Mouse (Mus musculus): ENCODE results near the gene Nfe2l3. TPM values are rescaled to one million over a fixed set of nuclear protein-coding genes. Genes with fewer than 3 reads are reported as not detected.
"Not testable (repeated sequence)": the region's sequence is repeated elsewhere in the genome, so short reads cannot be mapped to it uniquely, and the experiment has no call there.

The Nfe2l3 gene
- polyA plus RNA-seq (2016; fragmentation: Nextera tagmentation; extraction: Ambion mirVana) = 2.0 and 2.9 TPM in 2 replicates

DNA sequence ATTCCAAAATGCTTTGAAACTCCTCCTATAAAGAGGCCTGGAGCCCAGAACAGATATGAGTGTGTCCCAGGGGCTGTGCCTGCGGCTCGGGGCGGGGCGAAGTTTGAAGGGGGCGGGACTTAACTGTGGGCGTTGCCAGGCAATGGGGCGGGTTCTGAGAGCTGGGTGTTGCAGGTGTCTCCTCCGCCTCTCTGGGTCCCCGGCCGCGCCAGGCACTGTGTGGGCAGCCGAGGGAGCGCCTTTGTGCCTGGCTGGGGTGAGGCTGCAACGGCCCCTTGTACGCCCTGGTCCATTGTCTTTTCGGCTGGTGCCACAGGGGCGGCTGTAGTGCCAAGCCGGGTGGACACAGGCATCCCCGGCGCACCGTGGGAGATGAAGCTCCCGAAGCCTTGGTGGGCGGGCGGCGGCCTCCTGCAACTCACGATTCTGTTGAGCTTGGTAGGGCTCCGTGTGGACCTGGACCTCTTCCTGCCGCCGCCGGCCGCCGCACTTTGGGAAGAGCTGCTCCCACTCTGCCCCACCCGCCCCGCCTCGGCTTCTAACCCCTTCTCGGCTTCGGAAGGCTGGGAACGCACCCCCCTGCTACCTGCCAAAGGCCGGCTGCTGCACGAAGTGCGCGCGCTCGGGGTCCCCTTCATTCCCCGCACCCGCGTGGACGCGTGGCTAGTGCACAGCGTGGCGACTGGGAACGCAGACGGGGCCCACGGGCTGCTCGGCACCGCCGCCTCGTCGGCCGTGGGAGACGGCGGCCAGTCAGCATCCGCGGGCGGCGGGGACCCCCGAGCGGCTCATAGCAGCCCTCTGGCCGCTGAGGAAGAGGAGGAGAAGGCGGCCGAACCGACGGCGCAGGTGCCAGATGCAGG lies at the start of gene Nfe2l3:
Gene Nfe2l3 (plus strand): TSS at position 136 of the 863 bp plus-strand sequence.
- peak within 1 kb of the TSS; percentile 80 for H3K27ac ChIP-seq
- 2% methylated on average over 74 of the region's 74 CpGs for WGBS

DNA sequence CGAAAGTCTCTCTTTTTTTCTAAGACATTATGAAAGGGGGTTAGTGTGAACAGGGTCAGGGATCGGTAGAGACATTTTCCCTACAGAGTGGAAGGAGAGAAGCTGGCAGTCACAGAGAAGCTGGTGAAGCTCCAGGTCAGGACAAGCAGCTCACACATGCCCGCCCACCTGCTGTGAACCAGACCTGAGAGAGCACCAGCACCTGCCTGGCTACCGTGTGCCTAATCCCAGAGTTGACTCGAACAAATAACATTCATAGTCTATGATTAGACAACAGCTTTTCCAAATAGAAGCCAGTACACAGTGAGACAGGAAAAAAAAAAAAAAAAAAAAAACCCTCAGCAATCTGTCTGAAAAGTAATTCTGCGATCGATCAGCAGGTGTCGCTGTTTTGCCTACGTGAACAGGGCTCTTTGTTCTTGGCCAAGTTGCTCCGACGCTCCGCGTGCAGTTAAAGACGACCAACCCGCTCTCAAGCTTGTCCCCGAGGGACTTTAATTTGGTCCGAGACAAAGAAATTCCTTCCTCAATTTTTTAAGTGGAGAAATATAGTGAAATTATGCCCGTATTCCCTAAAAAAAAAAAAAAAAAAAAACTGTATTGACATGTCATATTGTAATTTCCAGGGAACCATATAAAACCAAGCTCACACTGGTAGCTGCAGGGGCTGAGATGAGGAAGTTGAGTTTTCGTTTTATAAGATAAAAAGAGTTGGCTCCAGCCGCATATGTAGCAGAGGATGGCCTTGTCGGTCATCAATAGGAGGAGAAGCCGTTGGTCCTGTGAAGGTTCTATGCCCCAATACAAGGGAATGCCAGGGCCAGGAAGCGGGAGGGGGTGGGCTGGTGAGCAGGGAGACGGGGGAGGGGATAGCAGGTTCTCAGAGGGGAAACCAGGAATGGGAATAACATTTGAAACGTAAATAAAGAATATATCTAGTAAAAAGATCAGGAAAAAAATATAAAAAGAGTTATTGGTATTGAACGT lies 48.4 kb upstream of the Nfe2l3 start:
- Histone ChIP-seq H3K36me3 (no peaks in the 10 kb centered on the region), H3K27ac (peak overlapping the region; percentile 79), H3K4me3 (peak overlapping the region; percentile 38; the same call in 1 of the 2 replicates), H3K9me3 (no peaks in the 10 kb centered on the region), H3K27me3 (ENCODE audit: insufficient read depth, poor library complexity, severe bottlenecking) (peaks cover 4% of the 10 kb centered on the region; the same call in 1 of the 2 replicates), H3K4me1 (peaks cover 15% of the 10 kb centered on the region)
- 12% methylated on average over 26 of the region's 26 CpGs for WGBS
- peak; percentile 89 for DNase-seq (ENCODE audit: low spot score)

More for the DNA sequence above, at the start of gene Nfe2l3:
- H3K27me3 ChIP-seq (ENCODE audit: insufficient read depth, poor library complexity, severe bottlenecking) = peaks cover 52% of the 10 kb centered on the region
- DNase-seq (ENCODE audit: low spot score) = peak; percentile 91
- H3K36me3 ChIP-seq = no peaks in the 10 kb centered on the region
- H3K4me3 ChIP-seq = peak within 1 kb of the TSS; percentile 75
- H3K9me3 ChIP-seq = no peaks in the 10 kb centered on the region
- H3K4me1 ChIP-seq = peaks cover 32% of the 10 kb centered on the region

DNA sequence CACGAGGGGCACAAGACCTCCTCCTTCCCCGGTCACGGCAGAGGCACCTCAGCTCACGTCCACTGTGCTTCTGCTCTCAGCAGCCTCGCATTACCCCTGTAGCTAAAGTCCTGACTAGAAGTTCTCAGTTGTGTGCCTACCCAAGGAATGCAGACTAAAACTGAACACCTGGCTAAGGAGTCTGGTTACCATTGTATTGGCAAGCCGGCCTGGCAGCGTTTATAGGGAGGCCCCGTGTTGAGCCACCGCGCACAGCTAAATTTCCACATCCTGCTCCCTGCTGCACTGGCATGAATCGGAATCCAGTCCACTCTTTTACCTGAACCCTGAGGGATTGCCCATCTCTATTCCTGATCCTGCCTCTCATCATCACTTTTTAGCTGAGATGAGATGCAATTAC lies 42.0 kb upstream of the Nfe2l3 start:
- Histone ChIP-seq H3K9me3 (no peaks in the 10 kb centered on the region), H3K27ac (no peak overlapping the region), H3K4me1 (0 out of 2 replicates have a peak, but pooled peaks cover 4% of the 10 kb centered on the region), H3K4me3 (no peak overlapping the region), H3K27me3 (ENCODE audit: insufficient read depth, poor library complexity, severe bottlenecking) (no peaks in the 10 kb centered on the region), H3K36me3 (no peaks in the 10 kb centered on the region)
- no peak for DNase-seq (ENCODE audit: low spot score)
- WGBS = 68% methylated on average over 11 of the region's 11 CpGs

DNA sequence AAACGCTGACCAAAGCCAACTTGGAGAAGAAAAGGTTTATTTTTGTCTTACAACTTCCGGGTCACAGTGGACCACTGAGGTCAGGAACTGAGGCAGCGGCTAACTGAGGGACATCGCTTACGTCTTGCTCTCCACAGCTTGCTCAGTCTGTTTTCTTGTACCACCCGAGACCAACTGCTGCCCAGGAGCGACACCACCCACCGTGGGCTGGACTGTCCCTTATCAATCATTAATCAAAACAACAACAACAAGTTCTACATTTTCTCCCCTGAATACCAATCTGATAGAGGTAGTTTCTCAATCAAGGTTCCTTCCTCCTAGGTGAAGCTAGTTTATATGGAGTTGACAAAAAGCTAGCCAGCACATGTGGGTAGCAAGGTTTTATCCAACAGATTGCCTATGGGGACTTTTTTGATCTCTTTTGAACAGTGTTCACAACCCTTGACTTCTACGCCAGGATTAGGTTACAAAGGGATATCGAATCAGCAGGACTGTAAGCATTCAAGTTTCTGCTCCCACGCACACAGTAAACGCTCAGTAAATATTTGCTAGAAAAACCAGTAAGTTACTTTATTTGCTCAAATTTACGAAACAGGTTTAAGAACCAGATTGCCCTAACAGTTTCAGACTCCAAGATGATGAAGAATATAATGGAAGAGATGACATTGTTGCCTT lies 40.5 kb upstream of the Nfe2l3 start:
- 61% methylated on average over 13 of the region's 13 CpGs for WGBS

DNA sequence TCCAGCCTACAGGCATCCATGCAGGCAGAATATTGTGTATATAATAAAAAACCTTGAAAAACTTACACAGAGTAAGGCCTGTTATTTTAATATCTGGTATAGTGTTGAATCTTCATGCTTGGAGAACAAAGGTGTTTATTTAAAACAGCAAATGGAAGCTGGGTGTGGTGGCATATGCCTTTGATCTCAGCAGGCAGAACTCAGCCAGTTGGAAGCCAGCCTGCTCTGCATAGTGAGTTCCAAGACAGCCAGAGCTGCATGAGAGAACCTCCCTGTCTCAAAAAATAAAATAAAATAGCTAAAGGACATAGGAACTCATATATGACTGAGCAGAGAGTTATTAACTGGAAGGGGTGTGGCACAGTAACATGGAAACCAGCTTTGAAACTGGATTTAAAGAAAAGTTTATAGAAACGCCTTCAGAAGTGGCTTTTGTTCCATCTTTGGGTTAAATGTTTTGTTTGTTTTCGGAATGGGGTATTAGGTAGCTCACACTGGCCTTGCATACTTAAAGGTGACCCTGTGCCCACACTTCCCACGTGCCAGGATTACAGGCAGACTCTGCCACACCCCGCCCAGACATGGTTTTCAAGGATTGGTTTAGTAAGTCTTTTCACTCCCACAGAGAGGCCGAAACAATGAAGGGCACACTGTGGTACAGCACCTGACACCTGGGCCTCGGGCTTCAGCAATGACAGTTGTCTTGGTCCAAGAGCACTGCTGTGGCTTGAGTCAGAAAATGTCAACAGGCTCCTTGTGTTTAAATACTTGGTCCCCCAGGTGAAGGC lies 38.9 kb upstream of the Nfe2l3 start:
- Histone ChIP-seq H3K4me3 (no peak overlapping the region), H3K36me3 (no peaks in the 10 kb centered on the region), H3K27ac (no peak overlapping the region), H3K4me1 (0 out of 2 replicates have a peak, but pooled peaks cover 4% of the 10 kb centered on the region), H3K27me3 (ENCODE audit: insufficient read depth, poor library complexity, severe bottlenecking) (no peaks in the 10 kb centered on the region), H3K9me3 (no peaks in the 10 kb centered on the region)
- 71% methylated on average over 6 of the region's 6 CpGs for WGBS
- DNase-seq (ENCODE audit: low spot score) = no peak

More for the DNA sequence above, 40.5 kb upstream of the Nfe2l3 start:
- DNase-seq (ENCODE audit: low spot score) = no peak
- Histone ChIP-seq H3K4me1 (0 out of 2 replicates have a peak, but pooled peaks cover 4% of the 10 kb centered on the region), H3K36me3 (no peaks in the 10 kb centered on the region), H3K27ac (no peak overlapping the region), H3K9me3 (no peaks in the 10 kb centered on the region), H3K4me3 (no peak overlapping the region), H3K27me3 (ENCODE audit: insufficient read depth, poor library complexity, severe bottlenecking) (no peaks in the 10 kb centered on the region)

DNA sequence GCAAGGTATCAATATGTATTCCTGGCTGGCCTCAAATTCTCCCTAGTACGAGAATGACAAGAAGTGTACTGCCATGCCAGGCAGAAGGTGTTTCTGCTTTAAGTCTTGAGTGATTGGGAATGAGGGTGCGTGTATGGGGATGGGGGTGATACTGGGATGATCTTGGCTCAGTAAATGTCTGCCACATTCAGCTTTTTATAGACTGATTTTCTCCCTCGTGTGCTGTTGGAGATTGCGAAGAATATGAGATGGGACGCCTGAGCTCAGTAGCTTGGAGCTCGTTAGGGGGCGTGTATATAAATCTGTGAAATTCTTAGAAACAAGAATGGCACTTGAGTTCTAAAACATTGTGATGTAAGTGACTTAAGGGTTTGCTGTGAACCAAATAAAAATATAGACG lies 38.1 kb upstream of the Nfe2l3 start:
- not testable (repeated sequence) for DNase-seq (ENCODE audit: low spot score); H3K27me3 ChIP-seq (ENCODE audit: insufficient read depth, poor library complexity, severe bottlenecking); H3K36me3 ChIP-seq; H3K4me3 ChIP-seq; H3K27ac ChIP-seq; H3K9me3 ChIP-seq
- 88% methylated on average over 8 of the region's 8 CpGs for WGBS
- H3K4me1 ChIP-seq = peaks cover 11% of the 10 kb centered on the region

DNA sequence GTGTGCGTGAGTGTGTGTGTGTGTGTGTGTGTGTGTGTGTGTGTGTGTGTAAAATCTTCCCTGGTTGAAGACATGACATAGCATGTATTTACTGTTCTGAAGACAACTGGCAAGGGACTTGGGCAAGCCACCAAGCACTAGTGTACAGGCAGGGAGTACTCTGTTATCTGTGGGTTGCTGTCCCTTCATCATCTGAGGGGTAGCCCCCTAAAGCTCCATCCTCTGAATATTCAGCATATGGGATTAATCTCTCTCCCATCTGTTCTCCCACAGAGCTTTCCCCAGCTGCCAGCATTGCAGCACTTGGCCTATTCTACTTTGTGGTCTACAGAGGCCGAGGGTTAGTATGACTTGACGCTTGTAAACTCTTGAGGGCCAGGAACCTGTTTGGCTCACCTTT lies 37.5 kb upstream of the Nfe2l3 start:
- not testable (repeated sequence) for H3K27me3 ChIP-seq (ENCODE audit: insufficient read depth, poor library complexity, severe bottlenecking); H3K4me3 ChIP-seq; H3K27ac ChIP-seq; DNase-seq (ENCODE audit: low spot score); H3K36me3 ChIP-seq; H3K9me3 ChIP-seq
- 83% methylated on average over 3 of the region's 3 CpGs for WGBS
- H3K4me1 ChIP-seq = peaks cover 13% of the 10 kb centered on the region

DNA sequence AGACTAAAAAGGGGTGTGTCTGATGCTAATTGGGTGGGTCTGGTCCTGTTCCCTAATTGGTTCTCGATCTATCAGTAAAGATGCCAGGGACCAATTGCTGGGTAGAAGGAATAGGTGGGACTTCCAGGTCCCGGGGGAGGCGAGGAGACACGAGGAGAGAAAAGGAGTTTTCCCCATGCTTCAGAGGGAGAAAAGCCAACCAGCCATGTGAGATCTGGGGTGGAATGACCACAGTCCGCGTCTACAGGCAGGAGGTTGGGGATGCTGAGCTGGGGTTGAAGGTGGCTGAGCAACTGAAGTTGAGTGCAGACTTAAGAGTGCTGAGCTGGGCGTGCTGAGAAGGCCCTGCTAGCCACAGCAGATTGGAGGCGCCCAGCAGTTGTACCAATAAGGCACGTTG lies 37.0 kb upstream of the Nfe2l3 start:
- no peak overlapping the region for H3K27ac ChIP-seq
- 55% methylated on average over 9 of the region's 9 CpGs for WGBS

DNA sequence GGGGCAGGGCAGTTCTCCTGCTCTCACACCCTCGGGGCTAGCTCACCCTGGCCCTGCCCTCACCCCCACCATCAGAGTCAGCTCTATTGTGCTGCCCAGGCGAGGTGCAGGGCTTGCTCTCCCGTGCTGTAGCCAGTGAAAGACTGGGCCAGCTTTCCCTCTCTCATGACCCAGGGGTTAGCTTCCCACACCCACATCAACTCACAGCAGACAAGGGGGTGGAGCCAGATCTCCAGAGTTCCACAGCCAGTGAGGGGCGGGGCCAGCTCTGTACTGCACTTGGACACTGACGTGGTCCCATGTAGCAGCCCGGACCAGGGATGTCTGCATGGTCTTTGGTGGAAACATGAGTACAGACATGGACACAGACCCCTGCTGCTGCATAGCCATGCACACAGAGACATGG lies 33.4 kb upstream of the Nfe2l3 start:
- Histone ChIP-seq H3K27ac (peak overlapping the region; percentile 82), H3K27me3 (ENCODE audit: insufficient read depth, poor library complexity, severe bottlenecking) (no peaks in the 10 kb centered on the region), H3K4me1 (peaks cover 25% of the 10 kb centered on the region), H3K36me3 (no peaks in the 10 kb centered on the region), H3K9me3 (no peaks in the 10 kb centered on the region), H3K4me3 (peak overlapping the region; percentile 22; the same call in 1 of the 2 replicates)
- DNase-seq (ENCODE audit: low spot score) = peak; percentile 79
- 28% methylated on average over 6 of the region's 6 CpGs for WGBS

More for the DNA sequence above, 37.0 kb upstream of the Nfe2l3 start:
- Histone ChIP-seq H3K27me3 (ENCODE audit: insufficient read depth, poor library complexity, severe bottlenecking) (no peaks in the 10 kb centered on the region), H3K36me3 (no peaks in the 10 kb centered on the region), H3K9me3 (no peaks in the 10 kb centered on the region), H3K4me1 (peaks cover 13% of the 10 kb centered on the region), H3K4me3 (no peak overlapping the region)
- no peak for DNase-seq (ENCODE audit: low spot score)

DNA sequence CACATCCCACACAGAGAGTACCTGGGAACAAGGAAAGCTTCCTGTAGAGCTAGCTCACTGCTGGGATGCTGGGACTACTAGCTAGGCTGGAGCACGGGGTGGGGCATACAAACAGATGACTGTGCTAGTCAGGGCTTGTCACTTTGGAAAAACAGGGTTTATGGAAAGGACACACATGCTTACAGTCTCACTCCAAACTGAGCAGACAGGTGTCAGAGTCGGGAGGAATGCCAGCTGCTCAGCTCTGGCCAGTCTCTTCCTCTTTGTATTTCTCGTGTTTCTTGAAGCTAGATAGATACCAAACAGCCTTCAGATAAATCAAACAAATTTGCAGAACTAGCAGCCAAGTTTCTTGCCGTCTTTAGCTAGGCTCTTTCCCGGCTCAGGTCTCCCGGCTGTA lies 31.2 kb upstream of the Nfe2l3 start:
- Histone ChIP-seq H3K27ac (no peak overlapping the region), H3K9me3 (no peaks in the 10 kb centered on the region), H3K4me3 (no peak overlapping the region), H3K4me1 (peaks cover 36% of the 10 kb centered on the region), H3K27me3 (ENCODE audit: insufficient read depth, poor library complexity, severe bottlenecking) (no peaks in the 10 kb centered on the region), H3K36me3 (no peaks in the 10 kb centered on the region)
- WGBS = 44% methylated on average over 6 of the region's 6 CpGs
- no peak for DNase-seq (ENCODE audit: low spot score)

DNA sequence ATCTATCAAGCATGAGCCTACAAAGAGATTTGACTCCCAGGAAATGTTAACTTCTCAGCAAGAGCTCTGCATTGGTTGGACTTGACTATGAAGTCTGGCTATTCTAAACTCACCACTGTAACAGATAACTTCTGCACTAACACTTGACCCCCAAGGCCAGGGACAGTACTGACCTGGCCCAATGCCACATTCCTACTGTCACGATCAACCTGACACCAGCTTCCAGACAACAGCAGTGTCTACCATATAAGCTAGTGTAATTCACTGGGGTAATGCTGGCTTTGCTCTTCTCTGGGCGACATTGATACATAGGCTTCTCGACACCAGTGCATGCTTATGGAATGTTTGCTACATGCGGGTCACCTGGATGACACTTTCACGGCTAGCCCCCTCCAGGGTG lies 28.9 kb upstream of the Nfe2l3 start:
- DNase-seq (ENCODE audit: low spot score) = peak; percentile 79
- Histone ChIP-seq H3K9me3 (no peaks in the 10 kb centered on the region), H3K36me3 (no peaks in the 10 kb centered on the region), H3K4me1 (peaks cover 36% of the 10 kb centered on the region), H3K27me3 (ENCODE audit: insufficient read depth, poor library complexity, severe bottlenecking) (no peaks in the 10 kb centered on the region), H3K27ac (0 out of 2 replicates have a peak overlapping the region, but pooled peaks have one; percentile 9), H3K4me3 (no peak overlapping the region)
- WGBS = 60% methylated on average over 5 of the region's 5 CpGs

DNA sequence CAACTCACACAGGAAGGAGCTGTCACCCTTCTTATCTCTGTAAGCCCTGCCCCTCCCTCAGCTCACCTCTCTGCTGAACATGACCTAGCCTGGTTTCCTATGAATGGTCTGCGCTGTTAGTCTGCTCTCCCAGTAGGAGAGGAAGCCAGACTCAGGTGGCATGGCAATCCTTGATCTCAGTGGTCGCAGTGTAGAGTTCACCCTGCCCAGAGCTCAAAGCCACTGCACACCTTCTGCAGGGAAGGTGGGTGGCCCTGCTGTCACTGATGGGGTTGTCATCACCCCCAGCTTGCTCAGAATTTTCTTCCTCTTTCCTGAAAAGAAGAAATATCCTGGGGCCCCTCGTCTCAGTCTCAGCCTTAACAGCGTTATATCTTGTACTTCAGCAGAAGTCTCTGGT lies 28.0 kb upstream of the Nfe2l3 start:
- peaks cover 27% of the 10 kb centered on the region for H3K4me1 ChIP-seq
- H3K27ac ChIP-seq = no peak overlapping the region
- H3K36me3 ChIP-seq = no peaks in the 10 kb centered on the region
- no peak overlapping the region for H3K4me3 ChIP-seq
- 47% methylated on average over 4 of the region's 4 CpGs for WGBS
- no peak for DNase-seq (ENCODE audit: low spot score)
- no peaks in the 10 kb centered on the region for H3K9me3 ChIP-seq
- no peaks in the 10 kb centered on the region for H3K27me3 ChIP-seq (ENCODE audit: insufficient read depth, poor library complexity, severe bottlenecking)

All from heart, embryonic 10.5 days (tissue).